Mouse (Mus musculus) heart, embryonic 15.5 days (tissue): ENCODE measurements around the gene Pikfyve. TPM values are rescaled to one million over a fixed set of nuclear protein-coding genes. Genes with fewer than 3 reads are reported as not detected.

Experiments
- ATAC-seq: fragments of 200-750 bp; cut with Nextera tagmentation; replicated peaks from 2 replicates; pipeline ENCODE4 v1.8.0; 2017; ENCODE audit warnings: low read depth, moderate TSS enrichment; ENCODE audit not compliant: insufficient number of reproducible peaks, insufficient read depth, low FRiP score
- H3K27ac ChIP-seq: fragments of 300-500 bp; sonication (generic); 2 replicates; pipeline ENCODE4 v1.5.1; 2015; ENCODE audit warnings: mild to moderate bottlenecking, inconsistent platforms
- H3K27me3 ChIP-seq: fragments of 300-500 bp; sonication (generic); 2 replicates; pipeline ENCODE4 v1.6.1; 2015; ENCODE audit warnings: inconsistent platforms
- H3K36me3 ChIP-seq: fragments of 300-500 bp; sonication (generic); 2 replicates; pipeline ENCODE4 v1.6.1; 2015; ENCODE audit warnings: mild to moderate bottlenecking, inconsistent platforms
- H3K4me1 ChIP-seq: fragments of 300-500 bp; sonication (generic); replicated peaks from 2 replicates; pipeline ENCODE4 v1.6.1; 2015; ENCODE audit warnings: inconsistent platforms
- H3K4me2 ChIP-seq: fragments of 300-500 bp; sonication (generic); 2 replicates; pipeline ENCODE4 v1.6.1; 2015; ENCODE audit warnings: inconsistent platforms, mild to moderate bottlenecking, moderate library complexity
- H3K4me3 ChIP-seq: fragments of 300-500 bp; sonication (generic); 2 replicates; pipeline ENCODE4 v1.5.1; 2015; ENCODE audit warnings: mild to moderate bottlenecking, inconsistent platforms
- H3K9ac ChIP-seq: fragments of 300-500 bp; sonication (generic); 2 replicates; pipeline ENCODE4 v1.6.1; 2015; ENCODE audit warnings: mild to moderate bottlenecking, inconsistent platforms
- H3K9me3 ChIP-seq: fragments of 300-500 bp; sonication (generic); replicated peaks from 2 replicates; pipeline ENCODE4 v1.6.1; 2016; ENCODE audit warnings: inconsistent platforms
- WGBS: fragments of 180-500 bp; shearing (Covaris S2); methylation state at CpG from one replicate; pipeline ENCODE4 v1.1.7; 2015; ENCODE audit warnings: mixed read lengths; 5-methylcytosine and 5-hydroxymethylcytosine counted together
- polyA plus RNA-seq: library from polyadenylated mRNA; unstranded; fragments of >200 nt; fragmentation: Nextera tagmentation; extraction: Ambion mirVana; gene quantifications from 2 replicates; pipeline ENCODE4 v1.2.1, GENCODE M21; 2015

Gene Pikfyve
- polyA plus RNA-seq, 1 experiment from 2014 or later, result 5.0 TPM

DNA sequence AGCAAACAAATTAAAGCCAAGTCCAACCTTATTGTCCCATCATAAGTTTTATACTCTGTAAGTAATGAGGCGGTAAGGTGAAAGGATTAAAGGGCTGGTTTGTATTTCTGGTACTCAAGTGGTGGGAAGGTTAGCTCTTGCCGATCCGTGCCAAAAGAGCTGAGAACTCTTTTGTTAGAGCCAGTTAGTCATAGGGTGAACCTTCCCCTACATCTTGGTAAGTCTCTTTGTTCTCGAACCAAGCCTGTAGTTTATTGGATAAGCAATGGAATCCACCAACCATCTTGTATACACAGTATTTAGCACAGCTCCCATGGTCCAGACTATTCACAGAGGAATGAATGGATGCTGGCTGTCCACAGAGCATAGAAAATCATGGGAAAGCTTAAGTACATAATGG, 14.9 kb upstream of the Pikfyve start:
- Histone ChIP-seq H3K4me1 (peaks cover 4% of the 10 kb centered on the region), H3K4me3 (no peak overlapping the region), H3K9ac (no peak overlapping the region), H3K27ac (no peak overlapping the region), H3K9me3 (no peaks in the 10 kb centered on the region), H3K4me2 (no peak overlapping the region), H3K27me3 (no peaks in the 10 kb centered on the region), H3K36me3 (peaks cover 52% of the 10 kb centered on the region)
- WGBS, result 89% methylated on average over 4 of the region's 4 CpGs
- ATAC-seq, result no peak

DNA sequence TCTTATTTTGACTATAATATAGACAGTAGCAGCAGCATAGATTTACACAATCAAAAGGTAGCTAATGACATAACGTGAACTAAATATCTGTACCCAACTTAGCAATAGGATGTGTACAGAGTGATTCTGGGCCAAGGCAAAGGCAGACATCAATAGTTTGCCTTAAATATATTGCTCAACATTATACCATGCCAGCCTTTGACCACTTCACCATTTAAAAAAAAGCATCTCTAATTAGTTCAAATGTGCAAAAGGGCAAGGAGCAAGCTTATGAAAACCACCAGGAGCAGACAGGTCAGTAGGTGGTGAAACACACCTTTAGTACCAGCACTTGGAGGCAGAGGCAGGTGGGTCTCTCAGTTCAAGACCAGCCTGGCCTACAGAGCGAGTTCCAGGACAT, 12.8 kb upstream of the Pikfyve start:
- Histone ChIP-seq H3K9me3 (no peaks in the 10 kb centered on the region), H3K27ac (no peak overlapping the region), H3K27me3 (no peaks in the 10 kb centered on the region), H3K36me3 (peaks cover 34% of the 10 kb centered on the region), H3K4me2 (no peak overlapping the region), H3K9ac (no peak overlapping the region), H3K4me1 (peaks cover 12% of the 10 kb centered on the region), H3K4me3 (no peak overlapping the region)
- no peak for ATAC-seq
- WGBS, result 100% methylated on average over 2 of the region's 2 CpGs

DNA sequence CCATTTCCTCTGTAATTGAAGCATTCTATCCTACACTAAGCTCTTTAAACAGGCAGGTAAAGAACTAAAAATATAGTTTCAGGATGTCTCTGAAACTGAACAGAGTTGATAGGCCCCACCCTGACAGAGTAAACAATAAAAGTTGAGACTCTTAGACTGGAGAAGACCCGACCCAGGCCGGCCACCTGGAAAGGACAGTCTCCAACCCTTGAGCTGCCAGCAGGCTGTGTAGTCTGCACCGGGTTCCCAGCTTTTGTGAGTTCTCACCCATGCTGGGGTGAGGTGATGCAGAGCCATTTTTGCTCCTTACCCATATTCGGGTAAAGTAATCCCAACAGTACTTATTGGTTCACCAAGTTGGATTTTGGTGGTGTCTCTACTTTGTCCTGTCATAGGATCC, 10.3 kb upstream of the Pikfyve start:
- H3K36me3 ChIP-seq, result peaks cover 13% of the 10 kb centered on the region
- peaks cover 12% of the 10 kb centered on the region for H3K4me1 ChIP-seq
- ATAC-seq, result no peak
- no peak overlapping the region for H3K27ac ChIP-seq
- H3K4me3 ChIP-seq, result no peak overlapping the region
- no peaks in the 10 kb centered on the region for H3K27me3 ChIP-seq
- H3K9ac ChIP-seq, result no peak overlapping the region
- WGBS, result 69% methylated on average over 4 of the region's 4 CpGs
- no peak overlapping the region for H3K4me2 ChIP-seq
- H3K9me3 ChIP-seq, result no peaks in the 10 kb centered on the region

DNA sequence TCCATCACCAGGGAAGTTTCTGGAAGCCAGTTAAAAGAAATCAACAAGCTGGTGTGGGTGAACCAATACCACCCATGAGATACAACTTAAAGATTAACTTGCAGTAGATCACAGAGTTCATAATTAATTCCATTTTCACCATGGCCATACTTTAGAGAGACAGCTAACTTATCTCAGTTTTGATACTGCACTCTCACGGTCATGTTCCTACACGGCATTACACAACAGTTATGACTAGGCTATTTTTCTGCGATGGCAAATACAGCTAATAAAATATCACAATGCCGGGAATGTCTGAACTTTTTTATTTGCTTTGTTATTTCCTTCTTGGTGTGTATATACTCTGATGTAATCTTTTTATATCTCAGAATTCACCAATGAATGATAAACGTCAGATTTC, 9.6 kb upstream of the Pikfyve start:
- no peak for ATAC-seq

DNA sequence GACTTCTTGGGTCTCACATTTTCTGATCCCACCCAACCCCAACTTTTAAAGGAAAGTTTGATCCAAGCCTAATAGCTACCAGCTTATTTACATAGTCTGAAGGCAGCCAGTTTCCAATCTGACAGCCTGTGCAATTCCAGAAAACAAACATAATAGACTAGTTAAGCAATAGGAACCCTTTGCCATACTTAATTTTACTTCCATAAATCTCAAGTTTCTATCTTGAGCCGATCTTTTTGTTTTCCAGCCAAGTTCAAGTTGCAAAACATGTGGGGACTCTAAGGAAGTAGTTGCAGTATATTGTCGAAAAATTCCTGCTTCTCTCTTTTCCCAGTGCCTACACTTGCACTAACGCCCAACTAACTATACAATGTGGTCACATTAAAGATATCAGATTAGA, 9.0 kb upstream of the Pikfyve start:
- WGBS, result 47% methylated on average over 3 of the region's 3 CpGs

More for the DNA sequence above, 9.6 kb upstream of the Pikfyve start:
- 65% methylated on average over 5 of the region's 5 CpGs for WGBS
- no peaks in the 10 kb centered on the region for H3K27me3 ChIP-seq
- H3K4me1 ChIP-seq, result peaks cover 12% of the 10 kb centered on the region
- H3K36me3 ChIP-seq, result peaks cover 11% of the 10 kb centered on the region
- H3K9me3 ChIP-seq, result no peaks in the 10 kb centered on the region
- no peak overlapping the region for H3K27ac ChIP-seq
- H3K4me2 ChIP-seq, result no peak overlapping the region
- H3K4me3 ChIP-seq, result no peak overlapping the region
- no peak overlapping the region for H3K9ac ChIP-seq

DNA sequence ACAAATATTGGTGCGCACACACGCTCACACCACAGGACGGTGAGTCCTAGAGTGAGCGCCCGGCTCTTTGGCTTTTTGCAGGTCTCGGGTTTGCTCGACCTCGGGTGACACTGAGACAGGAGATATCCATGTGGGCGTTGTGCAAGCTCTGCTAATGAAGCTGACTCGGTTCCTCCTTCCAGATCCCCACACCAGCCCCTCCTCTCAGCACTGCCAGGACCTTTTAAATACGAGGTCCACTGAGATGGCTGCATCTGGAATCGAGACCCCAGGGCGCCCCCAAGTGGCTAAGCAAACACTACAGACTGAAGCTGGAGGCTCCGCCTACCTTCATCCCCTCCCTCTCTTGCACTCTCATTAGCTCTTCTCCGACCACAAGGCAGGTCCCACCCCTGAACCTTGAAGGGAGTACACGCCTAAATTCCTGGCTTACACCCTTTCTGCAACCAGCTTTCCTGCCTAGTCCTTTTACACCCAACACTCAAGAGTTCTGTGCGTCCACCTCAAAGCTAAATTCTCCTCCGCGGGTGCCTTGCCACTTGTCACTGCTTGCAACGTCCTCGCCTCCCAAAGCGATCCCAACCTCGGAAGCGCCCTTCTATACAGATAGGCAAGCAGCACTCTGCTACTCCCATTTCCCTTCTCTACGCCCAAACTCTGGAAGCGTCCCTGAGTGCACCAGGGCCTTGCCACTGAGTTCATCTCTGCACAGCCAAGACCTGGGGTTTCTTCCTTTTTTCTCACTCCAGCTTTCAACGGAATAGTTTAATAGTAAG, 8.2 kb upstream of the Pikfyve start:
- Histone ChIP-seq H3K4me3 (peak overlapping the region; percentile 88), H3K9ac (peak overlapping the region; percentile 75), H3K27me3 (no peaks in the 10 kb centered on the region), H3K4me2 (peak overlapping the region; percentile 81), H3K36me3 (peaks cover 4% of the 10 kb centered on the region; the same call in 1 of the 2 replicates), H3K9me3 (no peaks in the 10 kb centered on the region), H3K27ac (peak overlapping the region; percentile 98), H3K4me1 (peaks cover 12% of the 10 kb centered on the region)
- 4% methylated on average over 27 of the region's 27 CpGs for WGBS
- ATAC-seq, result peak; percentile 89

More for the DNA sequence above, 9.0 kb upstream of the Pikfyve start:
- H3K9ac ChIP-seq, result peak overlapping the region; percentile 39; the same call in 1 of the 2 replicates
- peak overlapping the region; percentile 88 for H3K4me3 ChIP-seq
- H3K36me3 ChIP-seq, result peaks cover 10% of the 10 kb centered on the region
- H3K9me3 ChIP-seq, result no peaks in the 10 kb centered on the region
- H3K27me3 ChIP-seq, result no peaks in the 10 kb centered on the region
- peak overlapping the region; percentile 81 for H3K4me2 ChIP-seq
- peak overlapping the region; percentile 98; the same call in 1 of the 2 replicates for H3K27ac ChIP-seq
- H3K4me1 ChIP-seq, result peaks cover 12% of the 10 kb centered on the region
- no peak for ATAC-seq

DNA sequence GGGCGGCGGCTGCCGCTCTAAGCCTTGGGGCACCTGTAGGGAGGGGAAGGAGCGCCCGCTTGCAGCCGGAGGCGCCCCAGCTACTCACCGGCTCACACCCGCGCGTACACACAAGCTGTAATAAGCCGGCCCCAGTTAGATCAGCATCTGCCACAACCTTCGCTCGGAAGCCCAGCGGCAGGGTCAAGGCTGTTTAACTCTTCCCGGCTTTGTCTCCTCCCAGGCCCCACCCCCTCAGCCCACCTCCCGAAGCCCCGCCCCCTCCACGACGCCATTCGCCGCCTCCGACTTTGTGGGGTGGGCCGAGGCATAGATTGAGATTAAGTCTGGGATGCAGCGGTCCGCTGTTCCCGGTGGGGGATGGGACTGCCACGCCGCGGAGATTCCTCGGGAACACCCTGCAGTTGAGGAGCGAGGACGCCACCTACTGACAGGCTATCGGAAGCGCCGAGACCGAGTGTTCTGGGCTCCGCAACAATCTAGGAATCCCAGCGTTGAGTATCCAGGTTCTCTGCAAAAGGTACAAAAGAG, 7.5 kb upstream of the Pikfyve start:
- peak; percentile 93 for ATAC-seq

DNA sequence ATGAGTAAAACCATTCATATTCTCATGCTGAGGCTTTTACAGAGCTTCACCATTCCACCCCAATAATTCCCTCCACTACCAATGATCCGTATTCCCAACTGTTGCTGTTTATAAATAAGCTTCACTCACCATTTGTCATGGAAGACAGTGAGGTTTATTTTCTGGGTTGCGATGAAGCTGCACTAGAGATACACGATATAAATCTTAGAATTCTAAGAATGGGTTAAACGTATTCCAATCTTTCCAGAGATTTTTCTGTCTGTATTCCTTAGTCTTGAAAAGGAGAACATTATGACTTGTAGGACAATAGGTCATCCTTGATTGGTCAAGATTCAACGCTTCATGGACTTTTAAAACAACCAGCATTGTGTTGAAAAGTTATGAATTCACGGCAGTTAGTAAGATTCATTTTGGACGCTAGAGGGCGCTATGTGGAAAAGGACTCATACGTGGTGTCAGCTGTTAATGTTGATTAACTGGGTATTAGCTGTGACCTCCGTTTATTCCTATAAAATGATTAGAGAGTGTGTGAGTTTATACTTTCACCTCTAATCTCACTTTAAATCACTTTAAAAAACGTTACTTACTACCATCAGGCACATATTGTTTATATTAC, 6.7 kb upstream of the Pikfyve start:
- Histone ChIP-seq H3K27ac (peak overlapping the region; percentile 98), H3K9me3 (no peaks in the 10 kb centered on the region), H3K27me3 (no peaks in the 10 kb centered on the region), H3K4me3 (peak overlapping the region; percentile 88), H3K36me3 (no peaks in the 10 kb centered on the region), H3K4me2 (peak overlapping the region; percentile 81), H3K9ac (peak overlapping the region; percentile 54), H3K4me1 (peaks cover 12% of the 10 kb centered on the region)
- no peak for ATAC-seq
- 3% methylated on average over 11 of the region's 11 CpGs for WGBS

More for the DNA sequence above, 7.5 kb upstream of the Pikfyve start:
- Histone ChIP-seq H3K36me3 (0 out of 2 replicates have a peak, but pooled peaks cover 2% of the 10 kb centered on the region), H3K4me3 (peak overlapping the region; percentile 88), H3K27me3 (no peaks in the 10 kb centered on the region), H3K9me3 (no peaks in the 10 kb centered on the region), H3K9ac (peak overlapping the region; percentile 75), H3K4me2 (peak overlapping the region; percentile 81), H3K27ac (peak overlapping the region; percentile 98), H3K4me1 (peaks cover 12% of the 10 kb centered on the region)
- under 1% methylated on average over 39 of the region's 39 CpGs for WGBS

DNA sequence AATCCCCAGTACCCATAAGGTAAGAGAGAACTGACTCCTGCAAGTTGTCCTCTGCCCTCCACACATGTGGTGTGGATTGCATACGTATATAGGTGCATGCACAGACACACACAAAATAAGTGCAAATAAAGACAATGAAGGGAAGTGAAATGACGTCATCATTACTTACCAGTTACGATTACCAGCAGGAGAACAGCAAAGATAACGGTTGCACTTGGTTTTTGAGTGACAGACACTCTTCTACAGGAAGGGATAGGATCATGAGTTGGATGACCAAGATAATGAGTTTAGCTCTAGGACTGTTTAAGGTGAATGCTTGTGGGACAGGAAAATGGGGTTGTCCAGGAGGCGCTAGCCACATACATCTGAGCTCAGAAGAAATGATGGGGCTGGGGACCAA, 5.0 kb upstream of the Pikfyve start:
- Histone ChIP-seq H3K4me2 (no peak overlapping the region), H3K27me3 (no peaks in the 10 kb centered on the region), H3K4me3 (no peak overlapping the region), H3K9me3 (no peaks in the 10 kb centered on the region), H3K9ac (no peak overlapping the region), H3K27ac (no peak overlapping the region), H3K36me3 (no peaks in the 10 kb centered on the region), H3K4me1 (peaks cover 13% of the 10 kb centered on the region)
- ATAC-seq, result no peak
- 66% methylated on average over 5 of the region's 5 CpGs for WGBS

DNA sequence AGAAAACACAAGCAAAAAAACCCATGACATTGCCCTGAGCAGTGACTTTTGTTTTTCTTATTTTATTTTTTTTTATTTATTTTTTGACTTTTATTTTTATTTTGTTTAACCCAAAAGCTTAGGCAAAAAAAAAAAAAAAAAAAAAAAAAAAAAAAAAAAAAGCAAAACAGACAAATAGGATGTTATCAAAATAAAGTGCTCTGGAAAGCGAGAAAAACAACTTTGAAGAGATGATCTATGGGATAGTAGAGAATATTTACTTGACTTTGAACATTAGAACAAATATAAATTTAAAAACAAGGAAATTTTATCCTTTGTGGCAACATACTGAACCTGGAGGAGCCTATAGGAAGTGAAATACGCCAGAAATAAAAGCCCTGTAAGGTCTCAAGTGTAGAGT, 2.5 kb upstream of the Pikfyve start:
- Histone ChIP-seq H3K27ac (no peak overlapping the region), H3K9ac (no peak overlapping the region), H3K27me3 (no peaks in the 10 kb centered on the region), H3K4me3 (no peak overlapping the region), H3K36me3 (no peaks in the 10 kb centered on the region), H3K4me1 (peaks cover 12% of the 10 kb centered on the region), H3K9me3 (no peaks in the 10 kb centered on the region), H3K4me2 (no peak overlapping the region)
- WGBS, result 87% methylated on average over 2 of the region's 2 CpGs
- ATAC-seq, result no peak

DNA sequence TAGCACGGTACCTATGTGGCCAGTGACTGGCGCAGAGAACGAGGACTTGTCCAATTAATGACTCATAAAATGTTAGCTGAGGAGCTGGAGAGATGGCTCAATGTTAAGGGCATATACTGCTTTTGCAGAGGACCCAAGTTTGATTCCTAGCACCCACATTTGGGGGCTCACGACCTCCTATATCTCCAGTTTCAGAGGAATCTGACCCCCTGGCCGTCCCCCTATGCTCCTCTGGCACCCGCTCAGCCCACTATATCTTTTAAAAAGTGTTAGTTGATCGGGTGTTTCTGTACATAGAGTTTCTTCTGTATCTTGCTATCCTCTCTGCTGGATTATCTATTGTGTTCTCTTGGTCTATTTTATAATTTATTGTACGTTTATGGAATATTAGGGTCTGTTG, 1.5 kb upstream of the Pikfyve start:
- H3K4me2 ChIP-seq, result no peak overlapping the region
- H3K9ac ChIP-seq, result no peak overlapping the region
- H3K36me3 ChIP-seq, result no peaks in the 10 kb centered on the region
- H3K4me3 ChIP-seq, result peak overlapping the region; percentile 97; the same call in 1 of the 2 replicates
- no peak for ATAC-seq
- no peaks in the 10 kb centered on the region for H3K27me3 ChIP-seq
- WGBS, result 84% methylated on average over 8 of the region's 8 CpGs
- peaks cover 12% of the 10 kb centered on the region for H3K4me1 ChIP-seq
- no peak overlapping the region for H3K27ac ChIP-seq
- no peaks in the 10 kb centered on the region for H3K9me3 ChIP-seq
